Comparison of ENCODE assay signal across 35 mouse cellular contexts in the genomic region with DNA sequence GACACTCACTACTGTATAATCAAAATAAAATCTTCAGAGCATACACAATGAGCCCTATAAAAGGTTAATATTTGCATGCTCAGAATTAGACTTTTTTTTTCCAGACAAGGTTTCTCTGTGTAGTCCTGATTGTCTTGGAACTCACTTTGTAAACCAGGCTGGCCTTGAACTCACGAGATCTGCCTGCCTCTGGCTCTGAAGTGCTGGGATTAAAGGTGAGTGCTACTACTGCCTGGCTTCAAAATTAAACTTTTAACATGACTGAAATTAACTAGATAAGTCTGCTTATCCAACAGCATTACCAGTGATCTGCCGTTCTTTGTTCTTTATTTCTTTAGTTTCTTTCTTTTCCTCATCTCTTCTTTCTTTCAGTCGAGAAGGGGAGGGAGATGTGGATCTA. TPM values are rescaled to one million over a fixed set of nuclear protein-coding genes. Genes with fewer than 3 reads are reported as not detected.
"Had no signal": no experiment of that assay in that cellular context is flagged by ENCODE, and none has a peak within 500 bp of the region (broad histone marks: within the 10 kb centered on the region; RNA-seq: fewer than 3 reads in every experiment).

No protein-coding gene starts in this region.

- H3K9ac ChIP-seq: limb, embryonic 12.5 days; limb, embryonic 13.5 days; limb, embryonic 15.5 days; liver, embryonic 12.5 days; liver, embryonic 13.5 days; liver, embryonic 14.5 days; liver, embryonic 15.5 days; liver, postnatal 0 days; lung, embryonic 14.5 days; lung, embryonic 15.5 days; midbrain, embryonic 12.5 days; midbrain, embryonic 13.5 days; midbrain, embryonic 15.5 days; neural tube, embryonic 12.5 days had no signal

- DNase-seq: left cerebral cortex, postnatal 4 days; liver; liver, embryonic 13.5 days; liver, postnatal 0 days; lung, adult 18-20 months; lung, adult 2 months; lung, embryonic 14.5 days; lung, postnatal 10 days; lung, postnatal 14 days; lung, postnatal 36 days; lung, postnatal 4 days; midbrain, embryonic 14.5 days had no signal

- H3K9me3 ChIP-seq: limb, embryonic 10.5 days; limb, embryonic 12.5 days; limb, embryonic 13.5 days; limb, embryonic 15.5 days; liver, embryonic 12.5 days; liver, embryonic 13.5 days; liver, embryonic 15.5 days; lung, embryonic 15.5 days; megakaryocyte, embryonic 14.5 days; midbrain, embryonic 10.5 days; midbrain, embryonic 12.5 days; midbrain, embryonic 13.5 days; midbrain, embryonic 15.5 days; neural tube, embryonic 12.5 days had no signal

- H3K4me3 ChIP-seq: limb, embryonic 10.5 days; limb, embryonic 12.5 days; limb, embryonic 13.5 days; limb, embryonic 15.5 days; liver, embryonic 12.5 days; liver, embryonic 13.5 days; liver, embryonic 15.5 days; lung, embryonic 15.5 days; megakaryocyte, embryonic 14.5 days; midbrain, embryonic 10.5 days; midbrain, embryonic 12.5 days; midbrain, embryonic 13.5 days; midbrain, embryonic 15.5 days; myocyte; neural tube, embryonic 12.5 days had no signal

- H3K4me2 ChIP-seq: limb, embryonic 12.5 days; limb, embryonic 13.5 days; limb, embryonic 15.5 days; liver, embryonic 11.5 days; liver, embryonic 12.5 days; liver, embryonic 13.5 days; liver, embryonic 15.5 days; lung, embryonic 14.5 days; lung, embryonic 15.5 days; midbrain, embryonic 11.5 days; midbrain, embryonic 12.5 days; midbrain, embryonic 13.5 days; midbrain, embryonic 15.5 days; neural tube, embryonic 12.5 days had no signal

- H3K27me3 ChIP-seq: limb, embryonic 12.5 days; limb, embryonic 13.5 days; limb, embryonic 15.5 days; liver, embryonic 12.5 days; liver, embryonic 13.5 days; liver, embryonic 15.5 days; lung, embryonic 15.5 days; megakaryocyte, embryonic 14.5 days; midbrain, embryonic 12.5 days; midbrain, embryonic 13.5 days; midbrain, embryonic 15.5 days; neural tube, embryonic 12.5 days had no signal

- ATAC-seq: liver, embryonic 12.5 days; liver, postnatal 0 days; lung, postnatal 0 days; midbrain, embryonic 13.5 days; midbrain, embryonic 15.5 days; midbrain, embryonic 16.5 days had no signal

- H3K27ac ChIP-seq: limb, embryonic 10.5 days; limb, embryonic 12.5 days; limb, embryonic 13.5 days; limb, embryonic 15.5 days; liver, embryonic 12.5 days; liver, embryonic 13.5 days; liver, embryonic 14.5 days; liver, embryonic 15.5 days; lung, embryonic 15.5 days; macrophage; midbrain, embryonic 10.5 days; midbrain, embryonic 12.5 days; midbrain, embryonic 13.5 days; midbrain, embryonic 15.5 days; neural tube, embryonic 12.5 days had no signal

RNA-seq across cellular contexts. Expression of a gene that starts 53.3 kb away (rescaled TPM):
- total RNA-seq: liver, adult 2 months; megakaryocyte-erythroid progenitor cell, adult 5-6 weeks; monocyte, adult 5-6 weeks had no signal
